Mouse (Mus musculus) bone marrow macrophage, adult 2 months (primary cell): ENCODE measurements around the gene Akap13. TPM values are rescaled to one million over a fixed set of nuclear protein-coding genes. Genes with fewer than 3 reads are reported as not detected.

Source experiments
- H3K27ac ChIP-seq: 2 replicates; pipeline ENCODE4 v1.5.1; 2012; ENCODE audit warnings: low read depth, low read length; ENCODE audit not compliant: insufficient read depth
- H3K4me1 ChIP-seq: 2 replicates; pipeline ENCODE4 v1.6.1; 2012; ENCODE audit warnings: low read length; ENCODE audit not compliant: control insufficient read depth, insufficient read depth
- H3K4me3 ChIP-seq: 2 replicates; pipeline ENCODE4 v1.5.1; 2012; ENCODE audit warnings: mild to moderate bottlenecking, low read length, moderate library complexity; ENCODE audit not compliant: insufficient read depth
- CTCF ChIP-seq: IDR thresholded peaks from 2 replicates; pipeline ENCODE4 v1.5.1; 2012; ENCODE audit warnings: low read depth, mild to moderate bottlenecking, low read length, moderate library complexity
- POLR2A ChIP-seq: IDR thresholded peaks from 2 replicates; pipeline ENCODE4 v1.6.1; 2012; ENCODE audit warnings: mild to moderate bottlenecking, low read depth, low read length, borderline replicate concordance
- polyA plus RNA-seq: library from polyadenylated mRNA; stranded (reverse); fragments of >200 nt; gene quantifications from 2 replicates; pipeline ENCODE4 v1.2.4, GENCODE M21; 2012; ENCODE audit not compliant: missing spikeins, insufficient read depth, insufficient read length

The Akap13 gene
- polyA plus RNA-seq, 1 experiment = 58.4 TPM

- Histone ChIP-seq H3K27ac (no peak overlapping the region), H3K4me3 (no peak overlapping the region), H3K4me1 (peaks cover 12% of the 10 kb centered on the region)
- TF ChIP-seq CTCF (peak; percentile 38; the same call in 1 of the 2 replicates), POLR2A (no peak)
These were observed 98.3 kb downstream of the Akap13 start for GRCm38 (mm10) chr7:75553667-75554045.

DNA sequence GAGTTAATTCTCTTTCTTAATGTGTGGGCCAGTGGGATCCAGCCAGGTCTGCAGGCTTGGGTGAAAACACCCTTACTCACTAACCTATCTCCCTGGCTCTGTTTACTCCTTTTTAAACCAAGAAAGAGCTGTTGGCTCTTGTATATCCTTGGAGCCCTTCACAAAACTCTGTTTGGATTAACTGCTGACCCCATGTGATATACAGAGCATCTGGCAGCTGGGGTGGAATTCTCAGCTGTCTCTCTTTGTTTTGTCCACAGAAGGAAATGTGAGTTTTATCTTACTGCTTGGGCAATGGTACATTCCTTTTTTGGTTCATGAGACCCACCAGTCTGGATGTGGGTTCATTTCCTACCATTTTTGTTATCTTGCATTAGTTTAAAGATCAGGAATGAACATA is 98.7 kb downstream of the Akap13 start:
- Histone ChIP-seq H3K4me1 (peaks cover 12% of the 10 kb centered on the region), H3K27ac (no peak overlapping the region), H3K4me3 (no peak overlapping the region)
- TF ChIP-seq CTCF (no peak), POLR2A (no peak)

- TF ChIP-seq CTCF (no peak), POLR2A (no peak)
- Histone ChIP-seq H3K4me1 (peaks cover 14% of the 10 kb centered on the region), H3K27ac (no peak overlapping the region), H3K4me3 (no peak overlapping the region)
These were observed 100.6 kb downstream of the Akap13 start for GRCm38 (mm10) chr7:75555940-75556339.

DNA sequence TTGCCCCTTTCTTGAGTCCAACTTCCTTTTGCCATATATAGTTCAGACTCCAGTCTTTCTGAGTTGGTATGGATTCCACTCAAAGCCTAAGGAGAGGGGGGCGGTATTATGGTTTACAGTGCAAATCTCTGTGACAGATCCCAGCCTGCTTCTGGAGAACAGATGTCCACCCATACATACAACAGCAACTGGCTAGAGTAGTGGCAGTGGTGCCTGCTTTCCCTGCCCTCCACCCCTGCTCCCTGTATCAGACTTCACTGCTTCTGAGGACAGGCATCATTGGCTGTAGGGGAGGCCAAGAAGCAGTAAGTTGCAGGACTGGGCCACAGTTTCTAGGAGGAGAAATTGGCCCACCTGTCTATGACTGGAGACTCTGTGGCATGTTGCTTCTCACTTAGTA is 102.9 kb downstream of the Akap13 start:
- TF ChIP-seq POLR2A = no peak
- TF ChIP-seq CTCF = no peak
- peaks cover 11% of the 10 kb centered on the region for H3K4me1 ChIP-seq
- H3K4me3 ChIP-seq = no peak overlapping the region
- no peak overlapping the region for H3K27ac ChIP-seq

GRCm38 (mm10) chr7:75559119-75559518 is 103.8 kb downstream of the Akap13 start:
- TF ChIP-seq CTCF (no peak), POLR2A (no peak)
- H3K4me1 ChIP-seq = peaks cover 11% of the 10 kb centered on the region
- no peak overlapping the region for H3K4me3 ChIP-seq
- H3K27ac ChIP-seq = no peak overlapping the region

DNA sequence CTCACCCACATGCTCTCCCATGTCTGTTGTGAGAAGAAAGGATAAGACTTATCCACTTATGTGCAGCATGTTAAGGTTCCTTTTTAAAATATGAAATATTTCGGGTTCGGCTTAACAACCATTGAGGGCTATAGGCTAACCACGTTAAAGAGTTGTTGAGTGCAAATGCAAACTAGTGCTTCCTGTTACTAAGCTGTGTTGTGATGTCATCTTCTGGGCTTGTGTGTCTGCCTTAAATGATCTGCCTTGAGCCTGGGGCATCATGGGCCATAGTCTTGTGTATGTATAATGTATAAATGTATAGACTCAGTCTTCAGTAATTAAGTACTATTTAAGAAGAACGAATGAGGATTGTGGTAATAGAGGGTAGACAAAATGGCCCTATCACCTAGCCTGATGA is 104.6 kb downstream of the Akap13 start:
- H3K4me3 ChIP-seq = no peak overlapping the region
- H3K4me1 ChIP-seq = peaks cover 11% of the 10 kb centered on the region
- TF ChIP-seq CTCF (no peak), POLR2A (no peak)
- H3K27ac ChIP-seq = no peak overlapping the region

DNA sequence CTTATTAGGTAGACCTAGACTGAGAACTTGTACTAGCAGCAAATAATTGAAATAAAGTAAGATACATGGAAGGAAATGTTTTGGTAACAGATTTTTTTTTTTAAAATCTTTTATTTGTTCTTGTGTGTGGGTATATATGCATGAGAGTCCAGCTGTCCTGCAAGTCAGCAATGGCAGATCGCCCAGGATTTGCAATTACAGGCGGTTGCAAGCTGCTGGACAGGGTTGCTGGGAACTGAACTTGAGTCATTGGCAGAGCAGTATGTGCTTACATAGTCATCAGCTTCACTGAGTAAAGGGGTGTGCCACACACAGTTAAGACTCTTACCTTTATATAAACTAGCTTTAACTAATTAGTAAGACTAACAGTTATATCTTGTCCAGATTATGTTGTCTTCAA is 105.2 kb downstream of the Akap13 start:
- no peak for TF ChIP-seq POLR2A
- no peak overlapping the region for H3K4me3 ChIP-seq
- H3K27ac ChIP-seq = no peak overlapping the region
- peaks cover 11% of the 10 kb centered on the region for H3K4me1 ChIP-seq

- TF ChIP-seq POLR2A = no peak
- Histone ChIP-seq H3K4me3 (no peak overlapping the region), H3K27ac (no peak overlapping the region), H3K4me1 (peaks cover 11% of the 10 kb centered on the region)
These were observed 105.8 kb downstream of the Akap13 start for GRCm38 (mm10) chr7:75561134-75561533.

GRCm38 (mm10) chr7:75568276-75568675 is 112.9 kb downstream of the Akap13 start:
- Histone ChIP-seq H3K4me1 (peaks cover 25% of the 10 kb centered on the region), H3K4me3 (no peak overlapping the region), H3K27ac (no peak overlapping the region)
- TF ChIP-seq CTCF = no peak
- no peak for TF ChIP-seq POLR2A

- no peak overlapping the region for H3K27ac ChIP-seq
- H3K4me1 ChIP-seq = peaks cover 25% of the 10 kb centered on the region
- H3K4me3 ChIP-seq = no peak overlapping the region
- TF ChIP-seq POLR2A (no peak), CTCF (no peak)
These were observed 113.5 kb downstream of the Akap13 start for GRCm38 (mm10) chr7:75568883-75569282.

DNA sequence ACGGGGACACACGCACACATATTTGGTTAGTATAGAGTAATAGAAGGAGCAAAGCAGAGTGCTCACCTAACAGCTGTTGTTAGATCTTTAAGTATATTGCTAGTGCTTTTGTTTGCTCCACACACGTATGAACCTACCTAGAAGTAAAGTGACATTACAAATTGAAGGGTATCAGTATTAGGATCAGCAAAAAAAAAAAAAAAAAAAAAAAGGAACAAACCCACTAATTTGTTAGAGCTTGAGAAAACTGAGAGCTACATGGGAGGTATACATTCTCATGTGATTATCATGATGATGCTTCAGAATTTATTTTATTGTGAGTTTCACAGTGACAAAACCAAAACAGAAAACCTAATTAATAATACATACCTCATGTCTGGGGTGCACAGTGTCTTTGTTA is 114.9 kb downstream of the Akap13 start:
- Histone ChIP-seq H3K4me1 (peaks cover 28% of the 10 kb centered on the region), H3K27ac (no peak overlapping the region), H3K4me3 (no peak overlapping the region)
- TF ChIP-seq POLR2A (no peak), CTCF (no peak)

GRCm38 (mm10) chr7:75571078-75571477 is 115.7 kb downstream of the Akap13 start:
- peaks cover 31% of the 10 kb centered on the region for H3K4me1 ChIP-seq
- TF ChIP-seq POLR2A (no peak), CTCF (no peak)
- no peak overlapping the region for H3K4me3 ChIP-seq
- H3K27ac ChIP-seq = peak overlapping the region; percentile 46
